Mouse (Mus musculus): ENCODE data around the gene Tor2a. TPM values are rescaled to one million over a fixed set of nuclear protein-coding genes. Genes with fewer than 3 reads are reported as not detected.

The Tor2a gene
- total RNA-seq (2021), result 10 to 100 TPM; 30.2 to 32.1 TPM
- long read RNA-seq, transcript Tor2a-201 (5 exons, 1,536 nt), result major isoform, 30 of 52 reads
- long read RNA-seq, partial matches to known transcripts, result 1 of 52 reads
- long read RNA-seq, other reads (novel, unspliced or antisense), result 12 of 52 reads

GRCm38 (mm10) chr2:32757056-32757845 lies at the start of gene Tor2a:
TSS of gene Tor2a (plus strand) at chr2:32757234.
- peak; percentile 96 to 98 for DNase-seq (ENCODE audit: low spot score in 2 of 2)

GRCm38 (mm10) chr2:32708643-32709042 lies 48.4 kb upstream of the Tor2a start:
- no peak for DNase-seq (ENCODE audit: low spot score in 2 of 2)

GRCm38 (mm10) chr2:32709521-32710137 lies 47.4 kb upstream of the Tor2a start:
- DNase-seq (ENCODE audit: low spot score in 2 of 2), result no peak

- no peak for DNase-seq (ENCODE audit: low spot score in 2 of 2)
Observed at GRCm38 (mm10) chr2:32710425-32710824, 46.6 kb upstream of the Tor2a start.

- DNase-seq (ENCODE audit: low spot score in 2 of 2), result no peak
Observed at GRCm38 (mm10) chr2:32711301-32712056, 45.6 kb upstream of the Tor2a start.

- DNase-seq (ENCODE audit: low spot score in 2 of 2), result peak in 1 of 2 experiments; percentile 39
Observed at GRCm38 (mm10) chr2:32712108-32712551, 44.9 kb upstream of the Tor2a start.

- DNase-seq (ENCODE audit: low spot score in 2 of 2), result peak; percentile 90 to 94
Observed at GRCm38 (mm10) chr2:32712586-32712933, 44.5 kb upstream of the Tor2a start.

- peak; percentile 91 to 96 for DNase-seq (ENCODE audit: low spot score in 2 of 2)
Observed at GRCm38 (mm10) chr2:32712934-32713817, 43.9 kb upstream of the Tor2a start, which contains the start of gene Cdk9. TSS of gene Cdk9 (minus strand) at chr2:32713076.

GRCm38 (mm10) chr2:32714117-32714986 lies 42.7 kb upstream of the Tor2a start:
- DNase-seq (ENCODE audit: low spot score in 2 of 2), result no peak

GRCm38 (mm10) chr2:32714987-32715425 lies 42.0 kb upstream of the Tor2a start:
- DNase-seq (ENCODE audit: low spot score in 2 of 2), result no peak

GRCm38 (mm10) chr2:32718761-32719160 lies 38.3 kb upstream of the Tor2a start:
- DNase-seq (ENCODE audit: low spot score in 2 of 2), result peak in 1 of 2 experiments; percentile 30

GRCm38 (mm10) chr2:32720053-32720452 lies 37.0 kb upstream of the Tor2a start:
- no peak for DNase-seq (ENCODE audit: low spot score in 2 of 2)

- no peak for DNase-seq (ENCODE audit: low spot score in 2 of 2)
Observed at GRCm38 (mm10) chr2:32720681-32721229, 36.3 kb upstream of the Tor2a start, which contains the start of gene Sh2d3c. TSS of gene Sh2d3c (plus strand) at chr2:32721055.

GRCm38 (mm10) chr2:32722046-32722445 lies 35.0 kb upstream of the Tor2a start:
- no peak for DNase-seq (ENCODE audit: low spot score in 2 of 2)

GRCm38 (mm10) chr2:32722581-32722980 lies 34.5 kb upstream of the Tor2a start:
- no peak for DNase-seq (ENCODE audit: low spot score in 2 of 2)

GRCm38 (mm10) chr2:32724149-32724548 lies 32.9 kb upstream of the Tor2a start:
- DNase-seq (ENCODE audit: low spot score in 2 of 2), result no peak

- no peak for DNase-seq (ENCODE audit: low spot score in 2 of 2)
Observed at GRCm38 (mm10) chr2:32724832-32725790, 31.9 kb upstream of the Tor2a start.

GRCm38 (mm10) chr2:32727435-32727834 lies 29.6 kb upstream of the Tor2a start:
- DNase-seq (ENCODE audit: low spot score in 2 of 2), result peak; percentile 80 to 85

Data from layer of hippocampus, adult 18-20 months (tissue).